Mouse (Mus musculus): Measurements from ENCODE around the gene Lmx1b. TPM values are rescaled to one million over a fixed set of nuclear protein-coding genes. Genes with fewer than 3 reads are reported as not detected.

Lmx1b gene
- total and polyA plus RNA-seq, 3 experiments = 0.08 to 0.18 TPM; not detected in 1

GRCm38 (mm10) chr2:33604846-33605486, 35.3 kb downstream of the Lmx1b start:
- no peak overlapping the region for H3K4me3 ChIP-seq
- intact Hi-C loops (cut with DNase I) = no loop called here
- TF ChIP-seq CTCF (IDR thresholded peaks at IDR 0.05) (no peak), POLR2A (IDR thresholded peaks at IDR 0.05; ENCODE audit: insufficient read depth, low read depth, low read length) (no peak)
- no peaks in the 10 kb centered on the region for H3K79me2 ChIP-seq (replicated peaks; ENCODE audit: control insufficient read depth, insufficient read depth, low read length)
- 43% methylated on average over 7 of the region's 7 CpGs for WGBS
- H3K27me3 ChIP-seq (ENCODE audit: control insufficient read depth, insufficient read depth, low read length) = no peaks in the 10 kb centered on the region; the same call in 1 of the 2 replicates
- no peaks in the 10 kb centered on the region for H3K4me1 ChIP-seq (ENCODE audit: control insufficient read depth, insufficient read depth, low read length)
- H3K9ac ChIP-seq (ENCODE audit: low read depth, low read length) = no peak overlapping the region
- DNase-seq = no peak
- no peaks in the 10 kb centered on the region for H3K36me3 ChIP-seq (ENCODE audit: control insufficient read depth, insufficient read depth, low read length)
- no peak overlapping the region for H3K27ac ChIP-seq

- Histone ChIP-seq H3K4me3 (no peak overlapping the region), H3K4me1 (ENCODE audit: control insufficient read depth, insufficient read depth, low read length) (no peaks in the 10 kb centered on the region), H3K9ac (ENCODE audit: low read depth, low read length) (no peak overlapping the region), H3K27ac (no peak overlapping the region), H3K36me3 (ENCODE audit: control insufficient read depth, insufficient read depth, low read length) (no peaks in the 10 kb centered on the region), H3K27me3 (ENCODE audit: control insufficient read depth, insufficient read depth, low read length) (no peaks in the 10 kb centered on the region), H3K79me2 (replicated peaks; ENCODE audit: control insufficient read depth, insufficient read depth, low read length) (no peaks in the 10 kb centered on the region)
- 48% methylated on average over 6 of the region's 6 CpGs for WGBS
- DNase-seq = no peak
- intact Hi-C loops (cut with DNase I) = no loop called here
- TF ChIP-seq POLR2A (IDR thresholded peaks at IDR 0.05; ENCODE audit: insufficient read depth, low read depth, low read length) (no peak), CTCF (IDR thresholded peaks at IDR 0.05) (peak; percentile 32)
These were observed 39.8 kb downstream of the Lmx1b start for GRCm38 (mm10) chr2:33600520-33600919.

- intact Hi-C loops (cut with DNase I) = no loop called here
- H3K27ac ChIP-seq = no peak overlapping the region
- no peak overlapping the region for H3K9ac ChIP-seq (ENCODE audit: low read depth, low read length)
- no peaks in the 10 kb centered on the region for H3K27me3 ChIP-seq (ENCODE audit: control insufficient read depth, insufficient read depth, low read length)
- TF ChIP-seq POLR2A (IDR thresholded peaks at IDR 0.05; ENCODE audit: insufficient read depth, low read depth, low read length) = no peak
- TF ChIP-seq CTCF (IDR thresholded peaks at IDR 0.05) = no peak
- TF ChIP-seq EP300 (IDR thresholded peaks at IDR 0.05; ENCODE audit: insufficient read depth, low read depth, low read length) = no peak
- no peaks in the 10 kb centered on the region; the same call in 1 of the 2 replicates for H3K4me1 ChIP-seq (ENCODE audit: control insufficient read depth, insufficient read depth, low read length)
- no peaks in the 10 kb centered on the region for H3K79me2 ChIP-seq (replicated peaks; ENCODE audit: control insufficient read depth, insufficient read depth, low read length)
- DNase-seq = no peak
- H3K36me3 ChIP-seq (ENCODE audit: control insufficient read depth, insufficient read depth, low read length) = no peaks in the 10 kb centered on the region
- 70% methylated on average over 4 of the region's 4 CpGs for WGBS
- H3K4me3 ChIP-seq = no peak overlapping the region
These were observed 42.9 kb downstream of the Lmx1b start for GRCm38 (mm10) chr2:33597384-33597783.

GRCm38 (mm10) chr2:33595085-33595423, 45.3 kb downstream of the Lmx1b start:
- 69% methylated on average over 7 of the region's 7 CpGs for WGBS
- no peak for DNase-seq
- Histone ChIP-seq H3K9ac (ENCODE audit: low read depth, low read length) (no peak overlapping the region), H3K27me3 (ENCODE audit: control insufficient read depth, insufficient read depth, low read length) (no peaks in the 10 kb centered on the region), H3K4me1 (ENCODE audit: control insufficient read depth, insufficient read depth, low read length) (no peaks in the 10 kb centered on the region; the same call in 1 of the 2 replicates), H3K36me3 (ENCODE audit: control insufficient read depth, insufficient read depth, low read length) (no peaks in the 10 kb centered on the region), H3K27ac (no peak overlapping the region), H3K4me3 (no peak overlapping the region), H3K79me2 (replicated peaks; ENCODE audit: control insufficient read depth, insufficient read depth, low read length) (no peaks in the 10 kb centered on the region)
- no peak for TF ChIP-seq CTCF (IDR thresholded peaks at IDR 0.05)
- no peak for TF ChIP-seq EP300 (IDR thresholded peaks at IDR 0.05; ENCODE audit: insufficient read depth, low read depth, low read length)
- no peak for TF ChIP-seq POLR2A (IDR thresholded peaks at IDR 0.05; ENCODE audit: insufficient read depth, low read depth, low read length)
- intact Hi-C loops (cut with DNase I) = no loop called here

GRCm38 (mm10) chr2:33594181-33595084, 45.9 kb downstream of the Lmx1b start:
- Histone ChIP-seq H3K27ac (no peak overlapping the region), H3K4me1 (ENCODE audit: control insufficient read depth, insufficient read depth, low read length) (no peaks in the 10 kb centered on the region; the same call in 1 of the 2 replicates), H3K4me3 (no peak overlapping the region), H3K9ac (ENCODE audit: low read depth, low read length) (no peak overlapping the region), H3K79me2 (replicated peaks; ENCODE audit: control insufficient read depth, insufficient read depth, low read length) (no peaks in the 10 kb centered on the region), H3K27me3 (ENCODE audit: control insufficient read depth, insufficient read depth, low read length) (no peaks in the 10 kb centered on the region), H3K36me3 (ENCODE audit: control insufficient read depth, insufficient read depth, low read length) (no peaks in the 10 kb centered on the region)
- 65% methylated on average over 9 of the region's 9 CpGs for WGBS
- peak in 1 of 2 experiments; percentile 15 for DNase-seq
- TF ChIP-seq EP300 (IDR thresholded peaks at IDR 0.05; ENCODE audit: insufficient read depth, low read depth, low read length) (no peak), CTCF (IDR thresholded peaks at IDR 0.05) (no peak), POLR2A (IDR thresholded peaks at IDR 0.05; ENCODE audit: insufficient read depth, low read depth, low read length) (no peak)
- intact Hi-C loops (cut with DNase I) = no loop called here

Measured in heart, adult 2 months (tissue).